Mouse (Mus musculus) large intestine, adult 2 months (tissue): ENCODE measurements around the gene Nek11. TPM values are rescaled to one million over a fixed set of nuclear protein-coding genes. Genes with fewer than 3 reads are reported as not detected.
A peak's percentile ranks its signal among the peaks of the same experiment; 100 is the strongest.
"Not testable (repeated sequence)": the region's sequence is repeated elsewhere in the genome, so short reads cannot be mapped to it uniquely, and the experiment has no call there.

Source experiments
- DNase-seq: peaks from one replicate; pipeline ENCODE4 v3.0.0-alpha.2; 2012; ENCODE audit warnings: low read depth, low spot score
- WGBS: fragments of 180-500 bp; shearing (Covaris S2); methylation state at CpG from one replicate; pipeline ENCODE4 v1.1.7; 2018; 5-methylcytosine and 5-hydroxymethylcytosine counted together
- polyA plus RNA-seq: library from polyadenylated mRNA; depleted of rRNA; stranded (reverse); fragments of >200 nt; gene quantifications from 2 replicates; pipeline ENCODE4 v1.2.3, GENCODE M21; 2012; rRNA removed

Nek11 gene
- polyA plus RNA-seq, 1 experiment: not detected

- 72% methylated on average over 1 of the region's 1 CpGs for WGBS
- no peak for DNase-seq
Measured at GRCm38 (mm10) chr9:105200305-105200704, 195.0 kb downstream of the Nek11 start.

DNA sequence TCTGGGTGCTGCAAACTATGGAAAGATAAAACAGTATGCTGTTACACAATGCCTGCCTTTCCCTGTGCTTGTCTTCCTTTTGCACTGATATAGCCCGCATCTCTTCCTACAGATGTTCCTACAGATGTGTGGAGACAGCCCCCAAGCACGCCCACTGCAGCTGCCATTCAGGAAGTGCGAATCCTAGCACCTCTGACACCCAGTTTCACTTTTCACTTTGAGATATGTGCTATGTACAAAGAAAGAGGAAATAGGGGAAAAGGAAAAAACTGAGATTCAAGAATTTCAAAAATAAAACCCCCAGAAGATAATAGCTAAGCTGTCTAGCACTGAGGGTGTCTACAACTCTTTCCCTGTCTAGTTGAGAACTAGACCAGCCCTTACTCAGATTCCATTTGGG, 208.6 kb downstream of the Nek11 start:
- 60% methylated on average over 3 of the region's 3 CpGs for WGBS
- DNase-seq: no peak

GRCm38 (mm10) chr9:105182392-105182791, 212.9 kb downstream of the Nek11 start:
- 78% methylated on average over 3 of the region's 3 CpGs for WGBS
- no peak for DNase-seq

- WGBS: 54% methylated on average over 6 of the region's 6 CpGs
- DNase-seq: no peak
Measured at GRCm38 (mm10) chr9:105144992-105145391, 250.3 kb downstream of the Nek11 start, which contains the start of gene 1700080E11Rik. 1700080E11Rik (minus strand) TSS chr9:105145092.

DNA sequence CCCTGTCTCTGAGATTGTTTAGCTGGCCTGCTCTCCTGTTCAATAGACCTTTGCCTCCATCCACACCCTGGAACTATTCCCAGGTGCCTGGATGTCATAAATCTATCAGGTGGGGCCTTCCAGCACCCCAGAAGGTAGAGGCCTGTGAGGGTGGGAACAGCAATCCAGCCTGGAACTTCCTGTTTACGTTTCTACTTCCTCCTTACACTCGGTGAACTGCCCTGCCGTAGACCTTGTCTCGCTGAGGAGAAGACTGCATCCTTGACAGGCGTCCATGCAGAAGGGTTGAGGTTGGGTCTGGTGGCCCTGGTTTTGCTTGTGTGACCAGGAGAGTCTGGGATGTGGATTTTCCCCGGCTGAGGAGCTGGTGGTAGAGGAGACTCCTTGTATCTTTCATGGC, 256.1 kb downstream of the Nek11 start:
- DNase-seq: peak; percentile 85
- 14% methylated on average over 6 of the region's 6 CpGs for WGBS

DNA sequence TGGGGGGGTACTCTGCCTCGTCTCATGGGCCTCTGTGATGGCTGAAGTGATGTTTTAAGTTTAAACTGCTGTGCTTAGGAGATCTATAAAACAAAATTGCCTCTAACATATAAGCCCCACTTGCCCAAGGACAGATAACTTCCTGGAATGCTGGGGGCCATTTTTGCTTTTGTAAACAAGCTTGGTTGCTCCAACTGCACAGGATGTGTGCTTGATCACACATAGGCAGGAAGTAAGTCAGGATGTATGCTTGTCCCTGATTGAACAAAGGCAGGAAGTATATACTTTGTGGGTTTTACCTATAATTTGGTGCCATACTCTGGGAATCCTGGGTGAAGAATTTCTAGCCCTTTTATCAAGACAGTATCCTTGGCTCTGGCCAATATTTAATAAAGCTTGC, 258.9 kb downstream of the Nek11 start:
- DNase-seq: no peak
- 50% methylated on average over 1 of the region's 1 CpGs for WGBS

- no peak for DNase-seq
- 81% methylated on average over 5 of the region's 5 CpGs for WGBS
Measured at GRCm38 (mm10) chr9:105134536-105134935, 260.8 kb downstream of the Nek11 start.

DNA sequence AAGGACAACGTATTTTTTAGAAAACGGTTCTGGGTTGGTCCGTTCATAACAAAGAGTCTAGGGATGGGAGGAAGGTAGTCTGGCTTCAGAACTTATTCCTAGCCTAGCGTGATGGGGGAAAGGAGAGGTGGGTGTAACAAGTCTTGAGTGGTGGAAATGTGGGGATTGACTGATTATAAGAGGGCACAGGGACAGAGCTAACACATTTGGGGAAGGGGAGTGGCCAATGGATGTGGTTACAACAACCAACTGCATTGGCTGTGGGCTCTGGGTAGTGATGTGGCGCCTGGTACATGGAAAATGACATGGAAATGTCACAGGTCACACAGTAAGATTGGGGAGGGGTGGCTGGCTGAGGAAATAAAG, 263.3 kb downstream of the Nek11 start:
- WGBS: 22% methylated on average over 5 of the region's 5 CpGs
- DNase-seq: no peak

DNA sequence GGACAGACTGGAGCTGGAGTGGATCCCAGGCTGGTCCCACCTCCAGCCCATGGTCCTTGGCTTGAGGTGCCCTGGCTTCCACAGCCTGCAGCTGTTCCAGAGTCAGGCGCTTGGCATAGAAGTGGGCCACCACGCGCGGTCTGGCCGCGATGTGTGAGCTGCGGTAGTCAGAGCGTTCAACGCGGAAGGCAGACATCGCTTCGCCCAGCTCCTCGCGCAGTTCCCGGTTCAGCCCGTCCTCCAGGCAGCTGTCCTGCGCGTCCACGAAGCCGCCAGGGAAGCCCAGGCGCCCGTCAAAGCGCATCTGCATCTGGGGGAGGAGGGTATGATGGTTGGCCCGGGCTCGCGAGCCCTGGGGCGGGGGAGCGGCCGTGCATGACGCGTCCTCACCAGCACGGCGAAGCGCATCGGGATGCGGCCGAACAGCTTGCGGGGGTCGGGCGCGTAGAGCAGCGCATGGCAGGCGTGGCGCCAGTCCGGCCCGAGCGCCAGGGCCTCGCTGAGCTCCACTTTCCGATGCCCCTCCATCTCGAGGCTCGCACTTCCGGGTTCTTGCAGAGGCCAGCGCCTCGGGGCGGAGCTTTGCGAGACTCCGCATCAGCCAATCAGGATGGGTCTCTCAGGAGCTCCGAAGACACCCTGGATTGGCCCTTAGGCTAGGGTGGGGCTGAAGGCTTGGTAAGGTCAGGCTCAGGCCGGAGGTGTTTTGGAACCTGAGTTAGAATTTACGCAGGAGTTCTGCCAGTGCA, 263.9 kb downstream of the Nek11 start, which contains the start of gene Nudt16:
Gene Nudt16 (minus strand): TSS at position 572 of the 749 bp plus-strand sequence.
- peak; percentile 93 for DNase-seq
- under 1% methylated on average over 60 of the region's 60 CpGs for WGBS

DNA sequence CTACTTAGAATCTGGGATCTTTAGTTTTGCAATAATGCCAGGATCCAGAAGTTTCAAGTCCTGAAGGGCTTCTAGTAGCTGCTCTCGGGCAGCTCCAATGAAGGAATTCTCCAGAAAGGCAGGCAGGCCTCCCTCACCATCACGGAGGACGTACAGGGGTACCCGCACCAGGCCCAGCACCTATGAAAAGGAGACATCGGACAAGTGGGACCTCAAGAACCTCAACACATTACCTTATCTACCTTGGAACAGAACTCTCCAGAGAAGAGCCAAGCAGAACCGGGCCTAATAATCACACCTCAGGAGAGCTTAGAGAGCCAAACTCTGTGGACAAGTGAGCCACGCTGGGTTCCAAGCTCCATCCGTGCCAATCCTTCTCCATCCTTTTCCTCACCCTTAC, 265.0 kb downstream of the Nek11 start:
- no peak for DNase-seq
- WGBS: 95% methylated on average over 8 of the region's 8 CpGs

DNA sequence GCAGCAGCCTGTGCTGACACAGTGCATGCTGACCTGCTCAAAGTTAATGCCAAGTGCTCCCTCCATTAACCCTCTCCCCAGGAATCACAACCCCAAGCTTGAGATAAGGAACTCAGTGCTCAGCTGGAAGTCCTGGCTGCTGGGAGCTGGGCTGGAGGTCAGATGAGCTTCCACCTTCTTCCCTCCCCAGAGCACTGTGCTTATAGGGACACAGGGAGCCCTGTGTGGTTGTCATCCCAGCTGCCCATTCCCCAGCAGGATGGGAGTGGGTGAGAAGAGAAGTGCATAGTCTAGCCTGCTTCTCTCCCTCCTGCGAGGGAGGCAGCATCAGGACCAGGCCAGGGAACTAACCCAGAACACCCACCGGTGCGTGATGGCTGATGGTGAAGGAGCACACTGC, 270.1 kb downstream of the Nek11 start:
- 80% methylated on average over 3 of the region's 3 CpGs for WGBS
- not testable (repeated sequence) for DNase-seq

Other genes starting within 250 kb of the Nek11 start
- gene Aste1, start 132 bp downstream of the Nek11 start, polyA plus RNA-seq: 4.8 and 8.3 TPM in 2 replicates
- gene Atp2c1, start 131.8 kb upstream of the Nek11 start, polyA plus RNA-seq: 23.3 and 36.0 TPM in 2 replicates
- gene Pik3r4, start 247.5 kb upstream of the Nek11 start, polyA plus RNA-seq: 10.2 and 11.7 TPM in 2 replicates